In genomic region chr13:68581086-68581740, GRCm38 (mm10) we compare ENCODE assay signal across 8 mouse cellular contexts. TPM values are rescaled to one million over a fixed set of nuclear protein-coding genes. Genes with fewer than 3 reads are reported as not detected.
DNase-seq lines count a peak whose midpoint lies in the region; ATAC-seq and TF ChIP-seq lines count a peak whose summit lies in the region.

No protein-coding gene starts in this region.

- H3K4me3 ChIP-seq in kidney, postnatal 0 days (replicated peaks; ENCODE audit: low read depth, low read length) = peak overlapping the region; percentile 82
- H3K4me3 ChIP-seq in hindbrain, embryonic 10.5 days = peak overlapping the region; percentile 75
- peak overlapping the region; percentile 65 for H3K4me3 ChIP-seq in midbrain, embryonic 11.5 days (ENCODE audit: low read depth, low read length)

- H3K4me2 ChIP-seq in kidney, postnatal 0 days (ENCODE audit: low read length) = peak overlapping the region; percentile 94
- H3K4me2 ChIP-seq in midbrain, embryonic 11.5 days = peak overlapping the region; percentile 65

- DNase-seq in kidney, postnatal 0 days (ENCODE audit: low spot score) = no peak
- no peak for DNase-seq in kidney, postnatal 10 days
- peak; percentile 16 for DNase-seq in MEL-GATA-1-ER (ENCODE audit: extremely low read depth, low read depth)
- DNase-seq in hindbrain, embryonic 10.5 days (ENCODE audit: low spot score) = no peak
- DNase-seq in midbrain, embryonic 11.5 days (ENCODE audit: low spot score, missing footprints) = no peak
- DNase-seq in left cerebral cortex, adult 18-20 months (ENCODE audit: low spot score in 2 of 2) = no peak
- DNase-seq in yolk sac, embryonic 10.5 days (ENCODE audit: low spot score) = no peak
- no peak for DNase-seq in lung, postnatal 4 days

- H3K27me3 ChIP-seq in kidney, postnatal 0 days (ENCODE audit: insufficient read depth, low read length) = no peaks in the 10 kb centered on the region
- no peaks in the 10 kb centered on the region for H3K27me3 ChIP-seq in hindbrain, embryonic 10.5 days (ENCODE audit: insufficient read depth, poor library complexity, severe bottlenecking)
- H3K27me3 ChIP-seq in midbrain, embryonic 11.5 days (ENCODE audit: control insufficient read depth, insufficient read depth, low read length) = no peaks in the 10 kb centered on the region

- H3K9ac ChIP-seq in kidney, postnatal 0 days (ENCODE audit: low read depth, low read length) = peak overlapping the region; percentile 69
- peak overlapping the region; percentile 74 for H3K9ac ChIP-seq in midbrain, embryonic 11.5 days (ENCODE audit: low read length)

- WGBS in kidney, postnatal 0 days = 20% methylated on average over 14 of the region's 14 CpGs
- 32% methylated on average over 14 of the region's 14 CpGs for WGBS in hindbrain, embryonic 10.5 days
- WGBS in midbrain, embryonic 11.5 days = 29% methylated on average over 14 of the region's 14 CpGs

- peak; percentile 46 for TF ChIP-seq CTCF in kidney, postnatal 0 days (IDR thresholded peaks at IDR 0.05; ENCODE audit: low read depth)

- peaks cover 7% of the 10 kb centered on the region for H3K4me1 ChIP-seq in kidney, postnatal 0 days (replicated peaks; ENCODE audit: insufficient read depth, low read length)
- peaks cover 17% of the 10 kb centered on the region for H3K4me1 ChIP-seq in hindbrain, embryonic 10.5 days (replicated peaks)
- peaks cover 4% of the 10 kb centered on the region for H3K4me1 ChIP-seq in midbrain, embryonic 11.5 days (ENCODE audit: control insufficient read depth, insufficient read depth, low read length)

- peak overlapping the region; percentile 76 for H3K27ac ChIP-seq in kidney, postnatal 0 days
- peak overlapping the region; percentile 91 for H3K27ac ChIP-seq in hindbrain, embryonic 10.5 days
- no peak overlapping the region for H3K27ac ChIP-seq in midbrain, embryonic 11.5 days (ENCODE audit: low read depth, low read length)

- no peak for ATAC-seq in kidney, postnatal 0 days (replicated peaks; ENCODE audit: low FRiP score, low read depth)
- ATAC-seq in midbrain, embryonic 11.5 days (ENCODE audit: low FRiP score) = no peak

- no peaks in the 10 kb centered on the region for H3K9me3 ChIP-seq in kidney, postnatal 0 days (replicated peaks; ENCODE audit: low read length)
- no peaks in the 10 kb centered on the region for H3K9me3 ChIP-seq in hindbrain, embryonic 10.5 days
- no peaks in the 10 kb centered on the region for H3K9me3 ChIP-seq in midbrain, embryonic 11.5 days (ENCODE audit: control insufficient read depth, low read length)

- peaks cover 29% of the 10 kb centered on the region for H3K36me3 ChIP-seq in kidney, postnatal 0 days (ENCODE audit: insufficient read depth, low read length)
- H3K36me3 ChIP-seq in hindbrain, embryonic 10.5 days = peaks cover 64% of the 10 kb centered on the region
- peaks cover 22% of the 10 kb centered on the region for H3K36me3 ChIP-seq in midbrain, embryonic 11.5 days (ENCODE audit: control insufficient read depth, insufficient read depth, low read length)

RNA-seq across cellular contexts. Expression of gene Mtrr, which starts 0.7 kb away (rescaled TPM):
- 12.0 and 13.9 TPM in 2 replicates for polyA plus RNA-seq in kidney, postnatal 0 days (2015; fragmentation: Nextera tagmentation; extraction: Ambion mirVana)
- 21.2 and 22.0 TPM in 2 replicates for polyA plus RNA-seq in hindbrain, embryonic 10.5 days (2016; fragmentation: Nextera tagmentation; extraction: Ambion mirVana)
- 13.8 and 18.9 TPM in 2 replicates for polyA plus RNA-seq in midbrain, embryonic 11.5 days (2014; fragmentation: Nextera tagmentation; extraction: Ambion mirVana)
- 10 to 100 TPM; 17.7 to 19.7 TPM for total RNA-seq in left cerebral cortex, adult 18-20 months (2021)

RNA-seq across cellular contexts. Expression of gene Fastkd3, which starts 0.8 kb away (rescaled TPM):
- polyA plus RNA-seq in kidney, postnatal 0 days (2015; fragmentation: Nextera tagmentation; extraction: Ambion mirVana) = 28.3 and 28.4 TPM in 2 replicates
- polyA plus RNA-seq in hindbrain, embryonic 10.5 days (2016; fragmentation: Nextera tagmentation; extraction: Ambion mirVana) = 38.2 and 49.3 TPM in 2 replicates
- 45.0 and 46.8 TPM in 2 replicates for polyA plus RNA-seq in midbrain, embryonic 11.5 days (2014; fragmentation: Nextera tagmentation; extraction: Ambion mirVana)
- 10 to 100 TPM; 14.8 to 17.4 TPM for total RNA-seq in left cerebral cortex, adult 18-20 months (2021)

RNA-seq across cellular contexts. Expression of gene 1700001L19Rik, which starts 16.0 kb away (rescaled TPM):
- 0.40 and 0.43 TPM in 2 replicates for polyA plus RNA-seq in kidney, postnatal 0 days (2015; fragmentation: Nextera tagmentation; extraction: Ambion mirVana)
- 0.39 and 1.6 TPM in 2 replicates for polyA plus RNA-seq in hindbrain, embryonic 10.5 days (2016; fragmentation: Nextera tagmentation; extraction: Ambion mirVana)
- 0.40 and 1.3 TPM in 2 replicates for polyA plus RNA-seq in midbrain, embryonic 11.5 days (2014; fragmentation: Nextera tagmentation; extraction: Ambion mirVana)
- total RNA-seq in left cerebral cortex, adult 18-20 months (2021) = 10 to 100 TPM; 21.4 to 23.0 TPM
